Mouse (Mus musculus) limb, embryonic 15.5 days (tissue): ENCODE measurements around the gene Zfp541. TPM values are rescaled to one million over a fixed set of nuclear protein-coding genes. Genes with fewer than 3 reads are reported as not detected.

Source experiments
- ATAC-seq: fragments of 200-750 bp; cut with Nextera tagmentation; 2 replicates; pipeline ENCODE4 v1.8.0; 2017; ENCODE audit warnings: low read depth, moderate TSS enrichment; ENCODE audit not compliant: insufficient number of reproducible peaks, low FRiP score, low TSS enrichment
- H3K27ac ChIP-seq: fragments of 300-500 bp; sonication (generic); 2 replicates; pipeline ENCODE4 v1.5.1; 2015; ENCODE audit warnings: moderate library complexity, mild to moderate bottlenecking, inconsistent platforms
- H3K27me3 ChIP-seq: fragments of 300-500 bp; sonication (generic); 2 replicates; pipeline ENCODE4 v1.6.1; 2015; ENCODE audit warnings: inconsistent platforms
- H3K36me3 ChIP-seq: fragments of 300-500 bp; sonication (generic); 2 replicates; pipeline ENCODE4 v1.6.1; 2015; ENCODE audit warnings: inconsistent platforms
- H3K4me1 ChIP-seq: fragments of 300-500 bp; sonication (generic); 2 replicates; pipeline ENCODE4 v1.6.1; 2015; ENCODE audit warnings: inconsistent platforms
- H3K4me2 ChIP-seq: fragments of 300-500 bp; sonication (generic); 2 replicates; pipeline ENCODE4 v1.6.1; 2015; ENCODE audit warnings: mild to moderate bottlenecking, inconsistent platforms
- H3K4me3 ChIP-seq: fragments of 300-500 bp; sonication (generic); 2 replicates; pipeline ENCODE4 v1.5.1; 2015; ENCODE audit warnings: mild to moderate bottlenecking, inconsistent platforms
- H3K9ac ChIP-seq: fragments of 300-500 bp; sonication (generic); 2 replicates; pipeline ENCODE4 v1.6.1; 2015; ENCODE audit warnings: inconsistent platforms
- H3K9me3 ChIP-seq: fragments of 300-500 bp; sonication (generic); 2 replicates; pipeline ENCODE4 v1.6.1; 2016; ENCODE audit warnings: inconsistent platforms
- WGBS: fragments of 180-500 bp; shearing (Covaris S2); methylation state at CpG from one replicate; pipeline ENCODE4 v1.1.7; 2015; 5-methylcytosine and 5-hydroxymethylcytosine counted together
- polyA plus RNA-seq: library from polyadenylated mRNA; unstranded; fragments of >200 nt; fragmentation: Nextera tagmentation; extraction: Ambion mirVana; gene quantifications from 2 replicates; pipeline ENCODE4 v1.2.1, GENCODE M21; 2015

Zfp541 gene
- polyA plus RNA-seq, 1 experiment from 2014 or later, result not detected

- H3K36me3 ChIP-seq, result peaks cover 41% of the 10 kb centered on the region
- 70% methylated on average over 4 of the region's 4 CpGs for WGBS
- H3K9me3 ChIP-seq, result no peaks in the 10 kb centered on the region
- H3K4me1 ChIP-seq, result peaks cover 34% of the 10 kb centered on the region
- H3K27ac ChIP-seq, result no peak overlapping the region
- peaks cover 4% of the 10 kb centered on the region; the same call in 1 of the 2 replicates for H3K27me3 ChIP-seq
- H3K9ac ChIP-seq, result no peak overlapping the region
- peak overlapping the region; percentile 74 for H3K4me2 ChIP-seq
- ATAC-seq, result no peak
- peak overlapping the region; percentile 100 for H3K4me3 ChIP-seq
Measured at GRCm38 (mm10) chr7:16099901-16100300, 38.3 kb downstream of the Zfp541 start.

GRCm38 (mm10) chr7:16101081-16101480 is 39.5 kb downstream of the Zfp541 start:
- no peak overlapping the region for H3K4me2 ChIP-seq
- H3K4me3 ChIP-seq, result no peak overlapping the region
- H3K9me3 ChIP-seq, result no peaks in the 10 kb centered on the region
- H3K4me1 ChIP-seq, result peaks cover 34% of the 10 kb centered on the region
- no peak overlapping the region for H3K27ac ChIP-seq
- WGBS, result 73% methylated on average over 7 of the region's 7 CpGs
- peaks cover 47% of the 10 kb centered on the region for H3K36me3 ChIP-seq
- ATAC-seq, result no peak
- no peaks in the 10 kb centered on the region for H3K27me3 ChIP-seq
- no peak overlapping the region for H3K9ac ChIP-seq

- 70% methylated on average over 15 of the region's 15 CpGs for whole genome bisulfite sequencing
- Histone ChIP-seq H3K27me3 (no peaks in the 10 kb centered on the region), H3K4me3 (no peak overlapping the region), H3K9ac (no peak overlapping the region), H3K9me3 (no peaks in the 10 kb centered on the region), H3K36me3 (peaks cover 47% of the 10 kb centered on the region), H3K4me1 (peaks cover 34% of the 10 kb centered on the region), H3K4me2 (no peak overlapping the region), H3K27ac (no peak overlapping the region)
- no peak for ATAC-seq
Measured at GRCm38 (mm10) chr7:16101726-16102475, 40.3 kb downstream of the Zfp541 start.

- no peak overlapping the region for H3K9ac ChIP-seq
- H3K27ac ChIP-seq, result no peak overlapping the region
- no peaks in the 10 kb centered on the region for H3K9me3 ChIP-seq
- peaks cover 32% of the 10 kb centered on the region for H3K4me1 ChIP-seq
- WGBS, result 84% methylated on average over 5 of the region's 5 CpGs
- H3K27me3 ChIP-seq, result no peaks in the 10 kb centered on the region
- peaks cover 55% of the 10 kb centered on the region for H3K36me3 ChIP-seq
- H3K4me3 ChIP-seq, result no peak overlapping the region
- no peak overlapping the region for H3K4me2 ChIP-seq
- ATAC-seq, result no peak
Measured at GRCm38 (mm10) chr7:16102686-16103226, 41.1 kb downstream of the Zfp541 start.

- H3K27ac ChIP-seq, result 0 out of 2 replicates have a peak overlapping the region, but pooled peaks have one; percentile 33
- H3K9ac ChIP-seq, result no peak overlapping the region
- H3K4me3 ChIP-seq, result no peak overlapping the region
- no peak overlapping the region for H3K4me2 ChIP-seq
- H3K36me3 ChIP-seq, result peaks cover 65% of the 10 kb centered on the region
- H3K4me1 ChIP-seq, result peaks cover 31% of the 10 kb centered on the region
- no peaks in the 10 kb centered on the region for H3K9me3 ChIP-seq
- H3K27me3 ChIP-seq, result no peaks in the 10 kb centered on the region
- ATAC-seq, result no peak
- WGBS, result 54% methylated on average over 6 of the region's 6 CpGs
Measured at GRCm38 (mm10) chr7:16103760-16104159, 42.1 kb downstream of the Zfp541 start.

DNA sequence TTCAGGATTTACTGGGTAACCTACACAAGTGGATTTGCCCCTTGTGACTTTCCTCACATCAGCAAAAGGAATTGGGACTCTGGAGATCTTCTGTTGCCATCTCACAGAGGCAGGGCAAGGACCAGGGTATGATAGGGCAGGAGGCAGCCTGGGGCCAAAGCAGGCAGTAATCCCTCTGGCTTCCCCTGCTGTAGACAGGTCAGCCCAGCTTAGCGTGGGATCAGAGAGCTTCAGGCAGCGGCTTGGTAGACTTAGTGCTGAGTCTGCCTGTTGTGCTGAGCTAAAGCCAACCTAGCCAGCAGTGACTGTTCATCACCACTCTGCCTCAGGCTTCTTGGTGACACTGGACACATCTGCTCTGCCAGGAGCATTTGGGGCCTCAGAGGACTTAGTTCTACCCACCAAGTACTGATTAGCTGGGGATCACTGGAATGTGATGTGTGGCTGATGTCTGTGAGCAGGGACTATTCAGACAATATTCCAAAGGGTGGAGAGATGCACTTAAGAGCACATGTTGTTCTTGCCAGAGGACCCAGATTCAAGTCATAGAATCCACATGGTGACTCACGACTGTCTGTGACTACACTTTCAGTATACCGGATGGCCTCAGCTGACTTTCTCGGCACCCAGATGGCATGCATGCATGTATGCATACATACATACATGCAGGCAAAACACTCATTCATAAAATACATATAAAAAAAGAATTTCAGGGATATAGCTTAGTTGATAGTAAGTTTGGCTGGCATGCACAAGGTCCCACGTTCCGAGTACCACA is 43.2 kb downstream of the Zfp541 start:
- peaks cover 76% of the 10 kb centered on the region for H3K36me3 ChIP-seq
- ATAC-seq, result no peak

DNA sequence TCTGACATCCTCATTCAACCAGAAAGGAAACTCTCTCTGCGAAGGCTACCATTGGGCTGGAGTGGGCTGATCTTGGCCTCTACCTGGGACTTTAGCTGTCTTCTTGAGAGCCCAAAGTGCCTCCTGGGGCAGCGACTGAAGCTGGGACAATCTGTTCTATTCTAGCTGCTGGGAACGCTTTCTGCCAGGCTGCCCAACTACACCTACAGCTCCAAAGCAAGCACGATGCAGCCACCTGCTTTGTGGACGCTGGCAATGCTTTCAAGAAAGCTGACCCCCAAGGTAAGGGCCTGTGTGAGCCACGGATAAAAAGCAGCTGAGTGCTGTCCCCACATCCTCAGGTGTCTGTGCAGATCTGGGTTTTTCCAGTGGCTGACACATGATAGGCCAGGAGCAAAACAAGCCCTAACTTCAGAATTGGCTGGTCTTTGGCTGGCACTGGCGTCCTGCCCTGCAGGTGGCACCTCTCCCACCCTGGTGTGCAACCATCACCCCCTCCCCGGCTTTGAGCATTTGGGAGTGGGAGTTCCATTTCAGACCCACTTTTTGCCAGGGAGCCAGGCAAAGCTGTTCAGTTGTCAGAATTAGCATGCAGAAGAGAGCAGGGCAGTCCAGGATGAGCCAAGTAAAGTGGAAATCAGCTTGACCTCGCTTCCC is 47.4 kb downstream of the Zfp541 start:
- 93% methylated on average over 9 of the region's 9 CpGs for WGBS
- Histone ChIP-seq H3K36me3 (peaks cover 84% of the 10 kb centered on the region), H3K4me2 (no peak overlapping the region), H3K4me3 (no peak overlapping the region), H3K27me3 (no peaks in the 10 kb centered on the region), H3K9me3 (no peaks in the 10 kb centered on the region), H3K4me1 (no peaks in the 10 kb centered on the region; the same call in 1 of the 2 replicates), H3K9ac (no peak overlapping the region), H3K27ac (no peak overlapping the region)
- no peak for ATAC-seq

More for the DNA sequence above, 43.2 kb downstream of the Zfp541 start:
- Histone ChIP-seq H3K4me3 (no peak overlapping the region), H3K9ac (no peak overlapping the region), H3K4me2 (no peak overlapping the region), H3K9me3 (no peaks in the 10 kb centered on the region), H3K27me3 (no peaks in the 10 kb centered on the region), H3K27ac (no peak overlapping the region), H3K4me1 (peaks cover 23% of the 10 kb centered on the region)
- WGBS, result 95% methylated on average over 7 of the region's 7 CpGs

DNA sequence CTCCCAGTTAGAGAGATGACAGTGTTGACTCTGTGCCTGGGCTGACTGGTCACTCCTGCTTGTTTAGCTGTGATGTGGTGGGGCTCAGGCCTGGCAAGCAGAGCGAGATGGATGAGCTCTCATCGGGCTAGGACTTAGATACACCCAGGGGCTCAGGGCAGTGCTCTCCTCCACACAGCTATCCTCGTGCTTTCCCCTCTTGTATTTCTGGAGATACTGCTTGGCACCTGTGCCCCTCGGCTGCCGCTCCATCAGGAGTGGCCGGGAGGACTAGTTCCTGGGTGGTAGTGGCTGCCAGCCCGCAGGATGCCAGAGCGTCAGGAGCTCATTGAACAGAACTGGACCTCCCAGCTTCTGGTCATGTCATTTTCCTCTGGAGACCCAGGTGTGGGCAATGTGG is 48.5 kb downstream of the Zfp541 start:
- Histone ChIP-seq H3K27me3 (no peaks in the 10 kb centered on the region), H3K9me3 (no peaks in the 10 kb centered on the region), H3K4me1 (no peaks in the 10 kb centered on the region), H3K9ac (no peak overlapping the region), H3K4me2 (no peak overlapping the region), H3K27ac (no peak overlapping the region), H3K4me3 (no peak overlapping the region), H3K36me3 (peaks cover 85% of the 10 kb centered on the region)
- no peak for ATAC-seq
- WGBS, result 88% methylated on average over 8 of the region's 8 CpGs

- no peak for ATAC-seq
- Histone ChIP-seq H3K4me3 (no peak overlapping the region), H3K9me3 (no peaks in the 10 kb centered on the region), H3K27ac (no peak overlapping the region), H3K4me2 (no peak overlapping the region), H3K9ac (no peak overlapping the region), H3K27me3 (no peaks in the 10 kb centered on the region), H3K4me1 (no peaks in the 10 kb centered on the region), H3K36me3 (peaks cover 95% of the 10 kb centered on the region)
- WGBS, result 93% methylated on average over 7 of the region's 7 CpGs
Measured at GRCm38 (mm10) chr7:16111284-16112090, 49.9 kb downstream of the Zfp541 start.

GRCm38 (mm10) chr7:16116418-16116817 is 54.8 kb downstream of the Zfp541 start:
- Histone ChIP-seq H3K4me2 (no peak overlapping the region), H3K27ac (no peak overlapping the region), H3K9me3 (no peaks in the 10 kb centered on the region), H3K9ac (no peak overlapping the region), H3K36me3 (peaks cover 65% of the 10 kb centered on the region), H3K4me1 (peaks cover 10% of the 10 kb centered on the region), H3K4me3 (no peak overlapping the region), H3K27me3 (no peaks in the 10 kb centered on the region)
- 98% methylated on average over 7 of the region's 7 CpGs for WGBS
- no peak for ATAC-seq

DNA sequence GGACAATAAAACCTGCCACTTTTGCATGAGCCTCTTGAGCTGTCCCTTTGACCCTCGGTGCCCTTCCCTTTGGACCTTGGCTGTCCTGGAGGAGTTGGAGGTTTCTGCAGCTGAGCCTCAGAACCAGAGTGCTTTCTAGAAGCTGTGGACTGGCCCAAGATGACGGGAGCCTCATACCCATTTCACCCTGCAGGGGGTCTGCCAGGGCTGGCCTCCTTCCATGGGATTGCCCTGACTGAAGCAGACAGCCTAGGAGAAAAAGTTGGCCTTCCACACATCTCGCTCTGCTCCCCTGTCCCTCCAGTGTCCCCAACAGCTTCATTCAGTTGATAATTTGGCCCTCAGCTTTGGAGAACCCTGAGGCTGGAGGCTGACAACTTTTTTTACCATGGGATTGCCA is 55.5 kb downstream of the Zfp541 start:
- Histone ChIP-seq H3K9me3 (no peaks in the 10 kb centered on the region), H3K4me3 (no peak overlapping the region), H3K36me3 (peaks cover 59% of the 10 kb centered on the region), H3K27ac (no peak overlapping the region), H3K4me2 (no peak overlapping the region), H3K27me3 (no peaks in the 10 kb centered on the region), H3K4me1 (peaks cover 10% of the 10 kb centered on the region), H3K9ac (no peak overlapping the region)
- WGBS, result 80% methylated on average over 3 of the region's 3 CpGs
- ATAC-seq, result no peak
